Mouse (Mus musculus) macrophage (primary cell): ENCODE data around the gene Mcrip1. TPM values are rescaled to one million over a fixed set of nuclear protein-coding genes. Genes with fewer than 3 reads are reported as not detected.
A peak's percentile ranks its signal among the peaks of the same experiment; 100 is the strongest.
"Not testable (repeated sequence)": the region's sequence is repeated elsewhere in the genome, so short reads cannot be mapped to it uniquely, and the experiment has no call there.

Source experiments
- H3K27ac ChIP-seq: fragments of 350-480 bp; formaldehyde crosslinking; 2 replicates; pipeline ENCODE4 v1.9.0; 2021
- H3K36me3 ChIP-seq: fragments of 350-480 bp; formaldehyde crosslinking; 2 replicates; pipeline ENCODE4 v1.9.0; 2021; ENCODE audit errors: inconsistent target
- H3K4me3 ChIP-seq: fragments of 350-480 bp; formaldehyde crosslinking; 2 replicates; pipeline ENCODE4 v1.9.0; 2021; ENCODE audit errors: inconsistent target
- H3K79me2 ChIP-seq: fragments of 350-480 bp; formaldehyde crosslinking; 2 replicates; pipeline ENCODE4 v1.9.0; 2021; ENCODE audit errors: inconsistent target
- WGBS: methylation state at CpG from one replicate; pipeline ENCODE4 v1.1.7; 2026; ENCODE audit warnings: inconsistent platforms; ENCODE audit not compliant: missing documents; 5-methylcytosine and 5-hydroxymethylcytosine counted together
- polyA plus RNA-seq: library from polyadenylated mRNA; stranded (reverse); fragments of 250-400 nt; gene quantifications from 3 replicates; pipeline ENCODE4 v1.2.4, GENCODE M21; 2018; ENCODE audit warnings: inconsistent platforms

Gene Mcrip1
- polyA plus RNA-seq, 1 experiment from 2014 or later: 36.9 TPM

DNA sequence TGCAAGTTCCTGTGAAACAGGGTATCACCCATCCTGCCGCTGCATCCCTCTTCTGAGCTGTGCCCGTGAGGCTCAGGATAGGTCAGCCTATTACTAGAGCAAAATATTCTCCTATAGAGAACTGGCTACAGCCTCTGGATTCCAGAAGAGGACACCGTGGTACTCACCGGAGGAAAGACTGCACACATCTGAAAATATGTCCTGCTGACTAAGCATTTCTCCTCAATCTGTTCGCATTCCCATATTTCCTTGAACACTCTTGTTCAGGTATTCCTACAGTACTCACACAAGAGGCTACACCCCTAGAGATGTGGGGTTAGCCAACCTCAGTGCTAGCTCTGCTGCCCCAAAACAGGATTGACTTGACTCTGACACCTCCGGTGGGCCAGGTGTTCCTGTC lies 18.8 kb upstream of the Mcrip1 start:
- H3K79me2 ChIP-seq: peaks cover 80% of the 10 kb centered on the region
- WGBS: 95% methylated on average over 6 of the region's 6 CpGs

GRCm38 (mm10) chr11:120565114-120565513 lies 15.6 kb upstream of the Mcrip1 start:
- Histone ChIP-seq H3K27ac (no peak overlapping the region), H3K79me2 (peaks cover 58% of the 10 kb centered on the region), H3K36me3 (peaks cover 90% of the 10 kb centered on the region), H3K4me3 (no peak overlapping the region)
- 80% methylated on average over 9 of the region's 9 CpGs for WGBS

More for the DNA sequence above, 18.8 kb upstream of the Mcrip1 start:
- no peak overlapping the region for H3K4me3 ChIP-seq
- peaks cover 66% of the 10 kb centered on the region for H3K36me3 ChIP-seq
- H3K27ac ChIP-seq: no peak overlapping the region

GRCm38 (mm10) chr11:120562949-120563348 lies 13.4 kb upstream of the Mcrip1 start:
- Histone ChIP-seq H3K79me2 (peaks cover 37% of the 10 kb centered on the region), H3K27ac (no peak overlapping the region), H3K36me3 (peaks cover 78% of the 10 kb centered on the region), H3K4me3 (no peak overlapping the region)
- WGBS: 94% methylated on average over 13 of the region's 13 CpGs

DNA sequence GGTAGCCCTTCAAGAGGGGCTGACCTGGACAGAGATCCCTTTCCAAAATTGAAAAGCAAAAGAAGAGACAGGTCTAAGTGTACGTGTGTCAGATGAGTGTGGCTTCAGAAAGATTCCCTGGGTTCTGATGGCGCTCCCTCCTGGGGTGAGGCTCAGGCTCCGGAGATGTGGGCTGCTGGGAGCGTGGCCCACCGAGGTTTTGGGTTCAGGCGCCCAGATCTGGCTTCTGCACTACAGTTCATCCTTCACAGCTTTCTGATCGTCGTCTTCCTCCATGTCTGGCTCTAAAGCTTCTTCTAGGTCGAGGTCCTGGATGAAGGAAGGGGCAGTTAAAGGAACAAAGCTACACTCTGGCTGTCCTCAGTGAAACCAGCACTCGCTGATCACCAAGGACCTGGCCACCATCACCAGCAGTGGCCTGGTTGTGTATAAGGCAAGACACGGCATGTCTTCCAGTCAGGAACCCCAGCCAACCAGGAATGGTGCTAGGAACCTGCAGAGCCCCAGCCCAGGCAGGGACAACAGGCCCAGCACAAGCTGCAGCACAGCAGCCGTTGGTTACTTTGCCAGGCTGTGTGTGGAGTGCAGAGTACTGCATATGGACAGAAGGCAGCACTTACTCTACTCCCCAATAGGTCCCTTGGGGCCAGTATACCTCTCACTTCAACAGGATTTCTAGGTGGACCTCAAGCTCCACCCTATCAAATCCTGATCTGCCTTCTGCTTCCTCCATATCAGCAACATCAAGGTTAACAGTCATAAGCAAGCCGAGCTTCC lies 11.6 kb upstream of the Mcrip1 start:
- peaks cover 19% of the 10 kb centered on the region; the same call in 1 of the 2 replicates for H3K79me2 ChIP-seq
- WGBS: 93% methylated on average over 13 of the region's 13 CpGs
- no peak overlapping the region for H3K4me3 ChIP-seq
- H3K36me3 ChIP-seq: peaks cover 62% of the 10 kb centered on the region
- H3K27ac ChIP-seq: no peak overlapping the region

DNA sequence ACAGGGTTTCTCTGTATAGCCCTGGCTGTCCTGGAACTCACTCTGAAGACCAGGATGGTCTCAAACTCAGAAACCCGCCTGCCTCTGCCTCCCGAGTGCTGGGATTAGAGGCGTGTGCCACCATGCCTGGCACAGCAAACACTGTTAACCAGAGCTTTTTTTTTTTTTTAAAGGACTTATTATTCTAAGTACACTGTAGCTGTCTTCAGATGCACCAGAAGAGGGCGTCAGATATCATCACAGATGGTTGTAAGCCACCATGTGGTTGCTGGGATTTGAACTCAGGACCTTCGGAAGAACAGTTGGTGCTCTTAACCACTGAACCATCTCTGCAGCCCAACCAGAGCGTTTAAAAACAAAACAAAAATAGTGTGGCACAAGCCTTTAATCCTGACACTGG lies 9.3 kb upstream of the Mcrip1 start:
- peaks cover 39% of the 10 kb centered on the region for H3K36me3 ChIP-seq
- not testable (repeated sequence) for H3K79me2 ChIP-seq, H3K27ac ChIP-seq, H3K4me3 ChIP-seq
- 93% methylated on average over 6 of the region's 6 CpGs for whole genome bisulfite sequencing

- H3K4me3 ChIP-seq: no peak overlapping the region
- H3K79me2 ChIP-seq: no peaks in the 10 kb centered on the region
- peaks cover 3% of the 10 kb centered on the region for H3K36me3 ChIP-seq
- H3K27ac ChIP-seq: peak overlapping the region; percentile 51
- 83% methylated on average over 2 of the region's 2 CpGs for WGBS
These were observed 5.7 kb upstream of the Mcrip1 start for GRCm38 (mm10) chr11:120555260-120555659.

DNA sequence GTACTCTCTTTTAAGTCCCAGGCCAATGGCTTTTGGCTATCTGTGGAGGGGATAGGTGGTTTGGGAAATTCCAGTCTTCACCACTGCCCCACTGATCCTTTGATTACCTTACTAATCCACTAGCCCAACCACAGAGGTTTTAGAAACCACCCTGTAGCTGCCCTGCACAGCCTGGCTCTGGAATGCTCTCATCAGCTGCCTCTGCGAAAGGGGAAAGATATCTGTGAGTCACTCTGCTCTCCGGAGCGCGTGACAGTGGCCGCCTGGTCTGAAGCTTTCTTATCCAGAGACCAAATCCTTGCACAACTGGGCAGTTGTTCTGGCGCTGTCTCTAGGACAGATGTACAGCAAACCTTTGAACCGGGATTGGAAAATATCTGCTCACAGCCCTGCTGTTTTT lies 5.3 kb upstream of the Mcrip1 start:
- Histone ChIP-seq H3K79me2 (no peaks in the 10 kb centered on the region; the same call in 1 of the 2 replicates), H3K27ac (peak overlapping the region; percentile 51), H3K36me3 (no peaks in the 10 kb centered on the region), H3K4me3 (no peak overlapping the region)
- WGBS: 85% methylated on average over 7 of the region's 7 CpGs

DNA sequence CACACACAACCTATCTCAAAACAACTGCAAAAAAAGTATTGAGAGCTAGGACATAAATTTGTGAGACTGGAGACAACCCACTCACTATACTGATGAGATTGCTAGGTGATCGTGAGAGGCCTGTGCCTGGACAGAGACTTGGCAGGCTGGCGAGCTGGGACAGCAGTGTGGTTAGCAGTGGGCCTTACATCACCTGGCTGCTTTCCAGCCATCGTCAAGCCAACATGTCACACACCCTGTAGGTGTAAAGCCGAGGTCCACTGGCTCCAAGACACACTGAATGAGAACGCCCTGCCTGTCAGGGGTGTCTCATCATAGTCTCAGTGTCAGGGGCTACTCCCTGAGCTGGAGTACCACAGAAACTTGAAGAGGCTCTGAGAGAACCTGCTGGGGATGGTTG lies 3.2 kb upstream of the Mcrip1 start:
- H3K4me3 ChIP-seq: no peak overlapping the region
- no peaks in the 10 kb centered on the region for H3K36me3 ChIP-seq
- peaks cover 14% of the 10 kb centered on the region for H3K79me2 ChIP-seq
- no peak overlapping the region for H3K27ac ChIP-seq
- WGBS: 86% methylated on average over 5 of the region's 5 CpGs

DNA sequence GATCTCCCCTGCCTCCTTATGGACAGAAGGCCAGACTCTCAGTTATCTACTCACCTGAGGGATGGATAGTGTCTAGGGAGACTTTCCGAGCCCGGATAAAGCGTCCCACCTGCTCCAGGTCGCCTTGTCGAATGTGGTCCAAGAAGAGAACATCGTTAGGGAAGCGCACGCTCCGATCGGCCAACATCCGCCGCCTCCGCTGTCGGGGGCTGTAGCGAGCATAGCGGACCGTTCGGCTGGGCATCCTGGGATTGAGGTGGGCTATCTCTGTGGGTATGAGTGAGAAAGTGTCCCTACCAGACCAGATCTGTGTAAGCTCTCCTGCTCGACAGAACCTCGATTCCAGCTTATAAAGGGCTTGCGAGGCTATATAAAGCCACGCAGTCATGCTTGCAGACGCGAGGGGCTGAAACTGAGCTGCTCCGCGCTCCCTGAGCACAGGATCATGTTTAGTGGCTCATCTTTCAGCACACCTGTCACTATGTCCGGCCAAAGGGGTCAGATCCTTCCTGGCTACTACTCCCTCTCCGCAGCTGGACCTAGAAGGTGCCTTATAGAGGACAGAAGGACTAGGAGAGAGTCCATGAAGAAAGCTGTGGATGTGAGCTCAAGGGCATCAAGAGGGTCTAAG lies 1.4 kb upstream of the Mcrip1 start, which contains the start of gene Ppp1r27:
Gene Ppp1r27 (minus strand): TSS at position 323 of the 631 bp plus-strand sequence.
- 96% methylated on average over 25 of the region's 28 CpGs for WGBS
- peaks cover 32% of the 10 kb centered on the region for H3K79me2 ChIP-seq
- H3K27ac ChIP-seq: peak within 1 kb of the TSS; percentile 46
- no peaks in the 10 kb centered on the region for H3K36me3 ChIP-seq
- peak within 1 kb of the TSS; percentile 46 for H3K4me3 ChIP-seq

DNA sequence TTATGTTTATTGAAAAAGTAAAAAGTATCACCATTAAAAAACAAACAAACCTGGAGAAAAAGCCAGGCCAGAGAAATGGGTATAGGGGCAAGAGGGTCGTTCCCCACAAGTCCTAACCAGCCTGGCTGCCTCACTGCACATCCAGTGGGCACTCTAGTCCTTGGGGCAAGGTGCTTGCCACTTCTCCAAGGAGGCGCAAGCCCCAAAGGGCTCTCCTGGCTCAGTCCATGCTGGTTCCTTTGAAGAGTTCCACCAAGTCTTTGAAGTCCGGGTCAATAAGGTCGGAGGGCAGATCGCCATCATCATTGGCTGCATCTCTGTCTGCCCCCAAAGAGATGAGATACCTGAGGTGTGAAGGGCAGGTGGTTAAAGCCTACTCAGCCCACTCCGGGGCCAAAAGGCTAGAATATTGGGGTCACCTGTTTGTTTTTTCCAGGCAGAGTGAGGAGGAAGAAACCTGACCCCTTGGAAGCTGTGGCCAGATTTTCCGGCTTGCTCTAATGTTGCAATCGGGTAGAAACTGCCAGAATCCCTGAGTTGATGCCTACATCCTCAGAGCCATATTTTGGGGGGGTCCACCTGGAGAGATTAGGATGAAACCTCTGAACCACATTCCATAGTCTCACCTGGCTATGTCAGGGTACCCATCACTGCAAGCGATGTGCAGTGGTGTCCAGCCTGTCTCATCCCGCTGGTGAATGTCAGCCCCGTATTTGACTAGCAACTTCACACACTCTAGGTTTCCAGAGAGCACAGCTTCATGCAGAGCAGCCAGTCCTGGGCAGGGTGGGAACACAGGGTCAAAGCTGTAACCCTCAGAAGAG lies 671 bp upstream of the Mcrip1 start:
- Histone ChIP-seq H3K79me2 (peaks cover 40% of the 10 kb centered on the region), H3K27ac (peak overlapping the region; percentile 46), H3K36me3 (no peaks in the 10 kb centered on the region; the same call in 1 of the 2 replicates), H3K4me3 (peak overlapping the region; percentile 46)
- WGBS: 63% methylated on average over 11 of the region's 11 CpGs

GRCm38 (mm10) chr11:120548786-120549167 lies 750 bp downstream of the Mcrip1 start:
- peak overlapping the region; percentile 83 for H3K27ac ChIP-seq
- peak overlapping the region; percentile 69 for H3K4me3 ChIP-seq
- H3K79me2 ChIP-seq: peaks cover 44% of the 10 kb centered on the region
- H3K36me3 ChIP-seq: peaks cover 13% of the 10 kb centered on the region
- WGBS: 13% methylated on average over 7 of the region's 7 CpGs

- H3K4me3 ChIP-seq: peak overlapping the region; percentile 69
- peaks cover 19% of the 10 kb centered on the region for H3K36me3 ChIP-seq
- H3K27ac ChIP-seq: peak overlapping the region; percentile 83
- H3K79me2 ChIP-seq: peaks cover 44% of the 10 kb centered on the region
- WGBS: 88% methylated on average over 3 of the region's 3 CpGs
These were observed 1.3 kb downstream of the Mcrip1 start for GRCm38 (mm10) chr11:120548214-120548613.

GRCm38 (mm10) chr11:120547469-120547868 lies 2.1 kb downstream of the Mcrip1 start:
- Histone ChIP-seq H3K27ac (peak overlapping the region; percentile 83), H3K79me2 (peaks cover 44% of the 10 kb centered on the region), H3K36me3 (peaks cover 26% of the 10 kb centered on the region), H3K4me3 (no peak overlapping the region)
- WGBS: 49% methylated on average over 2 of the region's 2 CpGs

DNA sequence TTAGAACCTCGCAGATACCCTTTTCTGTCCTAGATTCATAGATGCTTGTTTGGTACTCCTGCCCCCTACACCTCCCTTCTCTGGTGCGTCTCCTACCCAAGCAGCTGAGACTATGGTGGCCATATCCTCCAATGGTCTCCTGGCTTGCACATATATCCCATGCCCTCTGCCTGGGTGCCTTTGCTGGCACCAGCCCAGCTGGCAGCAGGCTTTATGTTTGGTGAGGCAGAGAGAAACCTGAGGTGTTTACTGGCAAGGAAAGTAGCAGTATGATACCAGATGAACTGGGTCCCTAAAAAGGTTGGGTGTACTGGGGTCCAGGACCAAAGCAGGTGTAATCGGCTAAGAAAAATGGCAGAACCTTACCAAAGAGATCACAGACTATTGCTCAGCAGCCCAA lies 3.6 kb downstream of the Mcrip1 start:
- Histone ChIP-seq H3K4me3 (no peak overlapping the region), H3K36me3 (peaks cover 30% of the 10 kb centered on the region), H3K79me2 (peaks cover 44% of the 10 kb centered on the region), H3K27ac (no peak overlapping the region)
- WGBS: 97% methylated on average over 3 of the region's 3 CpGs
